Mouse (Mus musculus) lung, embryonic 16.5 days (tissue): ENCODE measurements at regions not wholly inside any gene's neighbourhood (a gene's known extent, or its start where the extent isn't known, plus 50 kb on each side); places are given as distances from the start of the nearest gene placed in this dataset.
"Not testable (repeated sequence)": the region's sequence is repeated elsewhere in the genome, so short reads cannot be mapped to it uniquely, and the experiment has no call there.

Source experiments
- ATAC-seq: fragments of 200-750 bp; cut with Nextera tagmentation; 2 replicates; pipeline ENCODE4 v1.8.0; 2017; ENCODE audit warnings: low read depth, mild to moderate bottlenecking, moderate library complexity
- H3K27ac ChIP-seq: fragments of 300-500 bp; sonication (generic); 2 replicates; pipeline ENCODE4 v1.5.1; 2014; ENCODE audit warnings: mild to moderate bottlenecking, control low read depth, low read length
- H3K27me3 ChIP-seq: fragments of 300-500 bp; sonication (generic); 2 replicates; pipeline ENCODE4 v1.6.1; 2014; ENCODE audit warnings: low read depth, low read length, mixed read lengths; ENCODE audit not compliant: control insufficient read depth, insufficient read depth
- H3K36me3 ChIP-seq: fragments of 300-500 bp; sonication (generic); 2 replicates; pipeline ENCODE4 v1.6.1; 2014; ENCODE audit warnings: low read length; ENCODE audit not compliant: control insufficient read depth, insufficient read depth
- H3K4me1 ChIP-seq: fragments of 300-500 bp; sonication (generic); replicated peaks from 2 replicates; pipeline ENCODE4 v1.6.1; 2014; ENCODE audit warnings: low read length, mixed read lengths; ENCODE audit not compliant: control insufficient read depth, insufficient read depth
- H3K4me2 ChIP-seq: fragments of 300-500 bp; sonication (generic); 2 replicates; pipeline ENCODE4 v1.6.1; 2014; ENCODE audit warnings: low read depth, low read length, control low read depth
- H3K4me3 ChIP-seq: fragments of 300-500 bp; sonication (generic); 2 replicates; pipeline ENCODE4 v1.5.1; 2014; ENCODE audit warnings: mild to moderate bottlenecking, low read length, control low read depth
- H3K9ac ChIP-seq: fragments of 300-500 bp; sonication (generic); 2 replicates; pipeline ENCODE4 v1.6.1; 2014; ENCODE audit warnings: low read length, control low read depth
- H3K9me3 ChIP-seq: fragments of 300-500 bp; sonication (generic); 2 replicates; pipeline ENCODE4 v1.6.1; 2016; ENCODE audit warnings: low read length; ENCODE audit not compliant: control insufficient read depth
- WGBS: fragments of 180-500 bp; shearing (Covaris S2); extraction: QIAGEN DNeasy Blood & Tissue Kit; methylation state at CpG from one replicate; pipeline ENCODE4 v1.1.7; 2014; 5-methylcytosine and 5-hydroxymethylcytosine counted together

DNA sequence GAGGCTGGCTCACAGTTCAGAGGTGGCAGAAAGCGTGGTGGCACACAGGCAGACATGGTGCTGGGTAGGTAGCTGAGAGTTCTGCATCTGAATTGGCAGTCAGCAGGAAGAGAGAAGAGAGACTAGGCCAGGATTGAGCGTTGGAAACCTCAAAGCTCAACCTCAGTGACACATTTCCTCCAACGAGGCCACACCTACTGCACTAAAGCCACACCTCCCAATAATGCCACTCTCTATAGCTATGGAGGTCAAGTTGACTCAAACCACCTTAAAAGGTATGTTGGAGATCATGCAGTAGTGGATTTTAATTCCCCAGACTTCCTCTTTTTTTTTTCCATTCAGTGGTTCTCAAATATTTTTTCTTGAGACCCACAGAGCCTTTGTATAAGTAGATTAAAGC is 57.1 kb downstream of the Ccdc54 start:
- ATAC-seq, result no peak
- Histone ChIP-seq H3K27me3 (no peaks in the 10 kb centered on the region), H3K9ac (no peak overlapping the region), H3K4me2 (no peak overlapping the region), H3K27ac (no peak overlapping the region), H3K36me3 (no peaks in the 10 kb centered on the region), H3K4me3 (no peak overlapping the region), H3K9me3 (no peaks in the 10 kb centered on the region; the same call in 1 of the 2 replicates), H3K4me1 (no peaks in the 10 kb centered on the region)
- WGBS, result 66% methylated on average over 3 of the region's 3 CpGs

DNA sequence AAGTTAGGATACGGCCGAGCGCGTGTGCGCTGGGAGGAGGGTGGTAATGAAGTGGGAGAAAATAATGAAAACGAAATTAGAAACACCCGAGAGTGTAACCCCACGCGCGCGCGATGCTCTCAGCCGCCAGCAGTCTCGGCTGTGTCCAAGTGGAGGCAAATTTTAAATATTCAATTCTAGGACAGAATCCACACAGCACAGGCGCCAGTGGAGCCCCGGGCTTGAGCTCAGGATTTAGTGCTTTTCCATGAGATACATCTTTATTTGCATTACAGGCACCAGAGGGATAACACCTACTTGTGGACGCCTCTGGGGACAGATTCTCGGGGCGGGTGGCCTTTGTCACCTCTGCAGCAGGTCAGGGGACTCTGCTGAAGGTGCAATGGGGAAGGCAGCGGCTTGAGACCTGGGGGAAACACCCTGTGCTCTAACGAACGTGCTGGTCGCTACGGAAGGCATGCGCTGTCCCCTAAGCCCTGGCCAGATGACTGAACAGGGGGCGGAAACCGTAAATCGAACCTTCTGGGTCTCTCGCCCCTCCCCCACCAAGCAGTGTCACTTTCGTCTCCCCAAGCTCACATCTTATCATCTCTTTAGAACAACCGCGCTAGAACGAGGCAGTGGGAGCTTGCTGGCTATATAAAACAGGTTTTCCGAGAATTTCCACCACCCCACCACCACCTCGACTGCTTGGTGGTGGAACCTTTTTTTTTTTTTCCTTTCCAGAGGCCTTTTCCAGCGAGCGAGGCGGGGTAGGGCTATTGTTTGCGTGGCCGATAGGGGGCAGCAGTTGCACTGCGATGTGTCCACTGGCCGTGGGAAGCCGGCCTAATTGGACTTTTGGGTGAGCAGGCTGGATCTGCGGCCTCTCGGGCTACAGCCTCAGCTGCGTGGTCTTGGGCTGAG is 61.2 kb downstream of the Ccdc54 start:
- 0 out of 2 replicates have a peak, but pooled peaks cover 2% of the 10 kb centered on the region for H3K4me1 ChIP-seq
- under 1% methylated on average over 46 of the region's 46 CpGs for WGBS
- no peaks in the 10 kb centered on the region for H3K36me3 ChIP-seq
- H3K9me3 ChIP-seq, result no peaks in the 10 kb centered on the region
- peak overlapping the region; percentile 74 for H3K4me3 ChIP-seq
- peak overlapping the region; percentile 85 for H3K9ac ChIP-seq
- H3K4me2 ChIP-seq, result peak overlapping the region; percentile 93
- H3K27me3 ChIP-seq, result no peaks in the 10 kb centered on the region
- peak overlapping the region; percentile 95 for H3K27ac ChIP-seq
- peak; percentile 72 for ATAC-seq

DNA sequence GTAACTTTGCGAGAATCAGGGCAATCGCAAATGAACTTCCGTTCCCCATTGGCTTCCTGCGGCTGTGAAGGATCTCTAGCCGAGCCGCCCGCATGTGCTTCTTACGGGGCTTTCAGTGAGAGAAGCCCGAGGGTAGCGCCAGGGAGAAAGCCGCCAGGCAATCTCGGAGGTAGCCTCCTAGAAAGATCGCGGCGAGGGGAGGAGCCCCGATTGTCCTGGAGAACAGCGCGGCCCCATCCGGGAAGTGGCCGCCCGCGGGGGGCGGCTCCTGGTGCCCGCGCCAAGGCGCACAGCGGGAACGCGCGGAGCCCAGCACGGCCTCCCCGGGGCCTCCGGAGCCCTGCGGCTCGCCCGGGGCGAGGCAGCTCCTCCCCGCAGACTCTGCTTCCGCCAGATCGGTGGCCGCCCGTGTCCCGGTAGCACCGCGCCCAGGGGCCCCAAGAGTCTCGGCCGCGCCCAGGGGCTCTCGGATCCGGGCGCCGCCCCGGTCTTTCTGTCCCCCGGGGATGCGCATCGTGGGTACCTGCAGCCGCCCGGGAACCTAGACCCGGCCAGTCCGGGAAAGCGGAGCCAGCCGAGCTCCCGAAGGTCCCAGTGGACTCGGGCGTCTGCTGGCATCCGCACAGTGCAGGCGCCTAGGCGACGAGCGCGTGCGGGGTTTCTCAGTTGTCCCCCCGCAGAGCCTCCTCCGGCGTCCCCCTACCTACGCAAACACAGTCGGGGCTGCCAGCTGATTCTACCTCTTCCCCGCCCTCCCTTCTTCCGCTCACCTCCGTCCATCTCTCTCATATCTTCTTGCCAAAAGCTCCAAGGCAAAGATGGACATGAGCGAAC is 62.1 kb downstream of the Ccdc54 start:
- H3K27me3 ChIP-seq, result no peaks in the 10 kb centered on the region
- under 1% methylated on average over 67 of the region's 81 CpGs for WGBS
- H3K4me1 ChIP-seq, result 0 out of 2 replicates have a peak, but pooled peaks cover 2% of the 10 kb centered on the region
- ATAC-seq, result peak; percentile 93
- peak overlapping the region; percentile 95 for H3K27ac ChIP-seq
- H3K4me2 ChIP-seq, result peak overlapping the region; percentile 93
- no peaks in the 10 kb centered on the region for H3K9me3 ChIP-seq
- peak overlapping the region; percentile 85 for H3K9ac ChIP-seq
- H3K36me3 ChIP-seq, result no peaks in the 10 kb centered on the region
- peak overlapping the region; percentile 74 for H3K4me3 ChIP-seq

DNA sequence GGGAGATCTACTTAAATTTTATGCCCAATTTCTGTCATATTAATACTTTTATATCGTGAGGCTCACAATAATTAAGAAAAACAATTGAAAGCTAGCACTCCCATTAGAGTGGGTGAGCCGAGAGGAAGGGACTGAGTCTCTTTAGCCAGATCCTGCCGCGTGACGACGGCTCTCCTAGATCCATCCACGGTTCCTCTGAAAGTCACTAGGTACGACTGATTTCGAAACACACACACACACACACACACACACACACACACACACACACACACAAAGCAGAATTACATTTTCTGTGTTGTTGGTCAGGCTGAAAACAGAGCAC is 62.6 kb downstream of the Ccdc54 start:
- 0% methylated on average over 9 of the region's 9 CpGs for WGBS
- Histone ChIP-seq H3K4me3 (peak overlapping the region; percentile 74), H3K4me1 (0 out of 2 replicates have a peak, but pooled peaks cover 2% of the 10 kb centered on the region), H3K9ac (peak overlapping the region; percentile 85), H3K27ac (peak overlapping the region; percentile 95), H3K9me3 (no peaks in the 10 kb centered on the region), H3K36me3 (no peaks in the 10 kb centered on the region), H3K4me2 (peak overlapping the region; percentile 93), H3K27me3 (no peaks in the 10 kb centered on the region)
- ATAC-seq, result peak; percentile 51

DNA sequence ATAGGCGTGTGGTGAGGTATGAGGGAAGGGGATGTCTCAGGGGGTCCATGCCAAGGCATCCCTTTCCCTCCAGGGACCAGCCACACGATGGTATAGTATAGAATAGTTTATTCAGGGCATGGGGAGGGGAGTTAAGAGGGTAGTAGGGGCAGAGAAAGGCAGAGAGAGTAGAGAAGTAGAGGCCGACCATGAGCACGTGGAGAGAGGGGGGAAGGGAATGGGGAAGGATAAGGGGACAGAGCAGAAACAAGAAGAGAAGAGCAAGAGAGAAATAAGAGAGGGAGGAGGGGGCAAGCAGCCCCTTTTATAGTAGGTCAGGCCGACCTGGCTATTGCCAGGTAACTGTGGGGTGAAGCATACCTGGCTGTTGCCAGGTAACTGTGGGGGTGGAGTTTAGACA is 64.0 kb downstream of the Ccdc54 start:
- not testable (repeated sequence) for H3K9ac ChIP-seq, H3K27me3 ChIP-seq, H3K4me1 ChIP-seq, H3K4me2 ChIP-seq, ATAC-seq, H3K9me3 ChIP-seq, H3K36me3 ChIP-seq, H3K27ac ChIP-seq, H3K4me3 ChIP-seq
- WGBS, result 68% methylated on average over 5 of the region's 5 CpGs

DNA sequence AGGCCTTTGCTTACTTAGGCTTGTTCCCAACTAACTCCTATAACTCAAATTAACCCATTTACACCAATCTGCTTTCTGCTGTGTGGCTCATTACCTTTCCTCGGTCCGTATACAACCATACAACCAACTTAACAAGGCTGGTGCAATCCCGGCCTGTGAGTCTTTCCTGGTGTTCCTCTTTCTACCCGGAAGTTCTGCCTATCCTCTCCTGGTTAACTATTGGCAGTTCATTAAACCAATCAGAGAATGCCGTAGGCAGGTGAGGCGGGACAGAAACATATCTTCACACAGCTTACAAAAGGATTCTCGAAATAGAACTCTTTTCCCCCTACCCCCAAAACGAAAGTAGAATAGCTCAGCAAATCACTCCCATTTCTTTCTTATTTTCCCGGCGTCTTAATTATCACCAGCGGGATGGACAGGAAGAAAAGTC is 65.0 kb downstream of the Ccdc54 start:
- ATAC-seq, result no peak
- Histone ChIP-seq H3K4me1 (0 out of 2 replicates have a peak, but pooled peaks cover 2% of the 10 kb centered on the region), H3K36me3 (no peaks in the 10 kb centered on the region), H3K27ac (no peak overlapping the region), H3K9me3 (no peaks in the 10 kb centered on the region), H3K9ac (no peak overlapping the region), H3K4me2 (no peak overlapping the region), H3K4me3 (no peak overlapping the region), H3K27me3 (no peaks in the 10 kb centered on the region)
- 86% methylated on average over 11 of the region's 11 CpGs for WGBS

DNA sequence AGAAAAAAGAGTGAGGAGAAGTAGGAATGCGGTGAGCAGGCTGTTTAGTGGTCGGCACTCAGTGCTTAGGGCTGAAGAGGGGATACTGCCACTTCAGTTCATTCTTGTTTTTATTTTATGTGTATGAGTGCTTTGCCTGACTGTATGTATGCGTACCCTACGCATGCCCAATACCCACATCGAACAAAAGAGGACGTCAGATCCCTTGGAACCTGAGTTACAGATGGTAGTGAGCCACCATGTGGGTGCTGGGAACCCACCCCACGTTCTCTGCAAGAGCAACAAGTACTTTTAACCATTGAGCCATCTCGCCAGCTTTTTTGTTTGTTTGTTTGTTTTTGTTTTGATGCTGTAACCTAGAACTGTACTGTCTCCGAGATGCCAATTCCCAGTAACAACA is 65.5 kb downstream of the Ccdc54 start:
- no peak for ATAC-seq
- no peaks in the 10 kb centered on the region for H3K9me3 ChIP-seq
- 92% methylated on average over 9 of the region's 9 CpGs for WGBS
- no peak overlapping the region for H3K27ac ChIP-seq
- H3K4me2 ChIP-seq, result no peak overlapping the region
- no peak overlapping the region for H3K4me3 ChIP-seq
- H3K36me3 ChIP-seq, result no peaks in the 10 kb centered on the region
- H3K27me3 ChIP-seq, result no peaks in the 10 kb centered on the region
- 0 out of 2 replicates have a peak, but pooled peaks cover 2% of the 10 kb centered on the region for H3K4me1 ChIP-seq
- H3K9ac ChIP-seq, result no peak overlapping the region

DNA sequence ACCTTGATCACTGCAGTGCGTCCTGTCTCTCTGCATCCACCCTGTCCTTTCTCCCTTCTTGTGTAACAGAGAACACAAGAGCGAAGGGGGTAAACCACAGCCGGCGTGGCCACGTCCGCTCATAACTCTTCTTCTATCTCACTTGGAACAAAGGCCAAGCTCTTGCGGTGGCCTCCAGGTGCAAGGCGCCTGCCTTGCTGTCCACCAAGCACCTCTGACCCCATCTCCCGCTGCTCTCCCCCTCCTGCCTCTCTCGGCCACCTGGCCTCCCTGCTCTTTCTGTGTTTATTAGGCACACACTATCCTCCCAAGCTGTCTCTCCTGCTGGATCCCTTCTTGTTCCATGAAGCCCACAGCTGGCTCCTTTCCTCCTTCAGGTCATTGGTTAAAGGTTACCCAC is 71.3 kb downstream of the Ccdc54 start:
- Histone ChIP-seq H3K4me1 (no peaks in the 10 kb centered on the region), H3K9ac (no peak overlapping the region), H3K9me3 (no peaks in the 10 kb centered on the region), H3K27ac (no peak overlapping the region), H3K4me3 (no peak overlapping the region), H3K27me3 (no peaks in the 10 kb centered on the region), H3K36me3 (no peaks in the 10 kb centered on the region), H3K4me2 (no peak overlapping the region)
- WGBS, result 22% methylated on average over 10 of the region's 10 CpGs
- no peak for ATAC-seq

DNA sequence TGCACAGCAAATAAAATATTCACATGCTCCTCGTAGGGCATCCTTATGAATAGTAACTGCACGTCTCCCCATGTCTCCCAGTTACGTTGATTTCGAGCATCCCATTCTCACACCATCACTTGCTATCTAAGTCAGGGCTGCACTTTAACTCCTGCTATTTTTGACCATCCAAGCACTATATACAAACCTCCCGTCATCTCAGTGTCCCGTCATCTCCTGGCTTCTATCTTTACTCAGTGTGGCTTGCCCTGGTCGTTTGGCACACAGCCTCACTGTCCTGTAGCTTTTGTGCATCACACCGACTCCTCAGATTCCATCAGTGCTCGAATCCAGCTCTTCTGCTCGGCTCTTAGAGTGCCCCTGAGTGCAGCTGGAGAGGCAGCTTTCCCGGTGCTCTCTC is 74.4 kb downstream of the Ccdc54 start:
- H3K4me1 ChIP-seq, result no peaks in the 10 kb centered on the region
- H3K4me2 ChIP-seq, result no peak overlapping the region
- whole genome bisulfite sequencing, result 51% methylated on average over 11 of the region's 11 CpGs
- no peak overlapping the region for H3K4me3 ChIP-seq
- no peak overlapping the region for H3K9ac ChIP-seq
- no peak for ATAC-seq
- no peaks in the 10 kb centered on the region for H3K36me3 ChIP-seq
- H3K27me3 ChIP-seq, result no peaks in the 10 kb centered on the region
- H3K27ac ChIP-seq, result no peak overlapping the region
- H3K9me3 ChIP-seq, result no peaks in the 10 kb centered on the region
